Mouse (Mus musculus): ENCODE results near the gene Plekho2. TPM values are rescaled to one million over a fixed set of nuclear protein-coding genes. Genes with fewer than 3 reads are reported as not detected.

Plekho2 gene
- polyA plus RNA-seq, 1 experiment from 2014 or later, result 13.4 TPM

- 85% methylated on average over 4 of the region's 4 CpGs for WGBS
- H3K36me3 ChIP-seq (ENCODE audit: insufficient read depth, low read length), result peaks cover 12% of the 10 kb centered on the region; the same call in 1 of the 2 replicates
- no peak for TF ChIP-seq CTCF (IDR thresholded peaks at IDR 0.05; ENCODE audit: low read depth)
- no peak overlapping the region for H3K4me3 ChIP-seq (replicated peaks; ENCODE audit: low read depth, low read length)
- H3K4me1 ChIP-seq (replicated peaks; ENCODE audit: insufficient read depth, low read length), result peaks cover 3% of the 10 kb centered on the region; the same call in 1 of the 2 replicates
- DNase-seq (ENCODE audit: low spot score), result no peak
- ATAC-seq (replicated peaks; ENCODE audit: low FRiP score, low read depth), result no peak
- no peak overlapping the region for H3K9ac ChIP-seq (ENCODE audit: low read depth, low read length)
- H3K27me3 ChIP-seq (ENCODE audit: insufficient read depth, low read length), result no peaks in the 10 kb centered on the region
- H3K9me3 ChIP-seq (replicated peaks; ENCODE audit: low read length), result no peaks in the 10 kb centered on the region
- no peak overlapping the region for H3K4me2 ChIP-seq (ENCODE audit: low read length)
- no peak overlapping the region for H3K27ac ChIP-seq
These were observed 18.8 kb downstream of the Plekho2 start for GRCm38 (mm10) chr9:65561016-65561415.

DNA sequence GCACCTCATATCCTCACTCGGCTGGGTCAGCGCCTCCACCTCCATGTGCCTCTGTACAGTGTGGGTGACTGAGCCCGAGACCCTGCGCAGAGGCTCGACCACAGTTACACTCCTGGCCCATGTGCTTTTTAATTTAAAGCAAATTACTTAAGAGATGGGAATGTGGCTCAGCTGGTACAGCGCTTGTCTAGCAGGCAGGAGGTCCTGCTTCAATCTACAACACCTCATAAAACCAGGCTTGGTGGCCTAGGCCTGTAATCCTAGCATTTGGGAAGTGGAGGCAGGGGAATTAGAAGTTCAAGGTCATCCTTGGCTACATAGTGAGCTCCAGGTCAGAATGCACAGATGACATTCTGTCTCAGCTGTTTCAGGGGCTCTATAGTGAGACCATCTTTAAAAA, 21.0 kb downstream of the Plekho2 start:
- H3K36me3 ChIP-seq (ENCODE audit: insufficient read depth, low read length), result peaks cover 12% of the 10 kb centered on the region; the same call in 1 of the 2 replicates
- H3K4me2 ChIP-seq (ENCODE audit: low read length), result no peak overlapping the region
- DNase-seq (ENCODE audit: low spot score) (no peak), ATAC-seq (replicated peaks; ENCODE audit: low FRiP score, low read depth) (no peak)
- no peaks in the 10 kb centered on the region for H3K9me3 ChIP-seq (replicated peaks; ENCODE audit: low read length)
- TF ChIP-seq CTCF (IDR thresholded peaks at IDR 0.05; ENCODE audit: low read depth), result no peak
- WGBS, result 85% methylated on average over 6 of the region's 6 CpGs
- H3K4me3 ChIP-seq (replicated peaks; ENCODE audit: low read depth, low read length), result no peak overlapping the region
- no peak overlapping the region for H3K27ac ChIP-seq
- H3K27me3 ChIP-seq (ENCODE audit: insufficient read depth, low read length), result no peaks in the 10 kb centered on the region
- peaks cover 3% of the 10 kb centered on the region; the same call in 1 of the 2 replicates for H3K4me1 ChIP-seq (replicated peaks; ENCODE audit: insufficient read depth, low read length)
- no peak overlapping the region for H3K9ac ChIP-seq (ENCODE audit: low read depth, low read length)

GRCm38 (mm10) chr9:65556979-65557378, 22.9 kb downstream of the Plekho2 start:
- TF ChIP-seq CTCF (IDR thresholded peaks at IDR 0.05; ENCODE audit: low read depth), result no peak
- H3K4me1 ChIP-seq (replicated peaks; ENCODE audit: insufficient read depth, low read length), result peaks cover under 1% of the 10 kb centered on the region; the same call in 1 of the 2 replicates
- H3K9ac ChIP-seq (ENCODE audit: low read depth, low read length), result no peak overlapping the region
- H3K27ac ChIP-seq, result no peak overlapping the region
- no peaks in the 10 kb centered on the region for H3K9me3 ChIP-seq (replicated peaks; ENCODE audit: low read length)
- ATAC-seq (replicated peaks; ENCODE audit: low FRiP score, low read depth) (no peak), DNase-seq (ENCODE audit: low spot score) (no peak)
- H3K36me3 ChIP-seq (ENCODE audit: insufficient read depth, low read length), result peaks cover 12% of the 10 kb centered on the region; the same call in 1 of the 2 replicates
- WGBS, result 98% methylated on average over 5 of the region's 5 CpGs
- H3K27me3 ChIP-seq (ENCODE audit: insufficient read depth, low read length), result no peaks in the 10 kb centered on the region
- H3K4me3 ChIP-seq (replicated peaks; ENCODE audit: low read depth, low read length), result no peak overlapping the region
- H3K4me2 ChIP-seq (ENCODE audit: low read length), result no peak overlapping the region

- WGBS, result 96% methylated on average over 8 of the region's 8 CpGs
- no peak overlapping the region for H3K4me2 ChIP-seq (ENCODE audit: low read length)
- no peak for ATAC-seq (replicated peaks; ENCODE audit: low FRiP score, low read depth)
- peaks cover 12% of the 10 kb centered on the region; the same call in 1 of the 2 replicates for H3K36me3 ChIP-seq (ENCODE audit: insufficient read depth, low read length)
- no peak overlapping the region for H3K27ac ChIP-seq
- DNase-seq (ENCODE audit: low spot score), result no peak
- H3K27me3 ChIP-seq (ENCODE audit: insufficient read depth, low read length), result no peaks in the 10 kb centered on the region
- H3K9me3 ChIP-seq (replicated peaks; ENCODE audit: low read length), result no peaks in the 10 kb centered on the region
- no peak for TF ChIP-seq CTCF (IDR thresholded peaks at IDR 0.05; ENCODE audit: low read depth)
- H3K4me3 ChIP-seq (replicated peaks; ENCODE audit: low read depth, low read length), result no peak overlapping the region
- peaks cover 1% of the 10 kb centered on the region for H3K4me1 ChIP-seq (replicated peaks; ENCODE audit: insufficient read depth, low read length)
- no peak overlapping the region for H3K9ac ChIP-seq (ENCODE audit: low read depth, low read length)
These were observed 23.5 kb downstream of the Plekho2 start for GRCm38 (mm10) chr9:65556349-65556748.

DNA sequence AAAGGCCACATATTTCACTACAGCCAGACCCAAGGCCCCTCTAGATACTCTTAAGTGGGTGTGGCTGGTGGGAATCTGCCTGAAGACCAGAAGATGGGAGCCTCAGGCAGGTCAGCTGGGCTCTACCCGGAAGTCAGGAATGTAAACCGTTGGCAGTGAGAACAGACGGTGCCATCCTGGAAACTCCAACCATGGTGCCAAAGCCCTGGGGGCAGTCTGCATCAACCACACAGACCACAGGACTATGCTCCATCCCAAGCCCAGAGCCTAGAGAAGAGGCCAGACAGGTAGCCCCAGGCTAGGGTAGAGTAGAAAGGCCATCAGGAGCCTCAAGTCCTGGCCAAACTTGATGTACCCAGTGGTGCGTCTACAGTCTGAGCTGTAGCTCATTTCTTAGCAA, 24.2 kb downstream of the Plekho2 start:
- peaks cover 12% of the 10 kb centered on the region; the same call in 1 of the 2 replicates for H3K36me3 ChIP-seq (ENCODE audit: insufficient read depth, low read length)
- H3K9ac ChIP-seq (ENCODE audit: low read depth, low read length), result no peak overlapping the region
- no peak overlapping the region for H3K4me2 ChIP-seq (ENCODE audit: low read length)
- no peaks in the 10 kb centered on the region for H3K27me3 ChIP-seq (ENCODE audit: insufficient read depth, low read length)
- peaks cover 9% of the 10 kb centered on the region for H3K4me1 ChIP-seq (replicated peaks; ENCODE audit: insufficient read depth, low read length)
- WGBS, result 83% methylated on average over 4 of the region's 4 CpGs
- H3K27ac ChIP-seq, result peak overlapping the region; percentile 47; the same call in 1 of the 2 replicates
- no peak for ATAC-seq (replicated peaks; ENCODE audit: low FRiP score, low read depth)
- no peak for DNase-seq (ENCODE audit: low spot score)
- H3K9me3 ChIP-seq (replicated peaks; ENCODE audit: low read length), result no peaks in the 10 kb centered on the region
- H3K4me3 ChIP-seq (replicated peaks; ENCODE audit: low read depth, low read length), result no peak overlapping the region
- TF ChIP-seq CTCF (IDR thresholded peaks at IDR 0.05; ENCODE audit: low read depth), result no peak

DNA sequence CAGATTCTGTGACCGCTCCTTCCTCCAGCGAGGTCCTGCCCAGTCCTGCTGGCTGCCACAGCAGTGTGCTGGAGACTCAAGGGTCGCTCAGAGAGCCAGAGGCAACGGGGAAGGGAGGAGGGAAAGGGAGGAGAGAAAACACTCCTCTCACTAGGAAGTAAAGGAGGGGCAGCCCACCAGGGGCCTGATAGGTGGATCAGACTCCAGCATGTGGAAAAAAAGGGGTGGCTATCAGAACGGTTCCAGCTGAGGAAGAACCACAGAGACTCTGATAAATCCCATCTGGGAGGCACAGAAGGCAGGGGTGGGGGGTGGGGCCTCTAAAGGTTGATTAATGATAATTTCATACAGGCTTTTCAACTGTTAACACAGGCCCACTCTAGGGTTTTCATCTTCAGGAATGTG, 24.8 kb downstream of the Plekho2 start:
- DNase-seq (ENCODE audit: low spot score) (peak; percentile 91), ATAC-seq (replicated peaks; ENCODE audit: low FRiP score, low read depth) (peak; percentile 60)
- TF ChIP-seq CTCF (IDR thresholded peaks at IDR 0.05; ENCODE audit: low read depth), result no peak
- no peaks in the 10 kb centered on the region for H3K9me3 ChIP-seq (replicated peaks; ENCODE audit: low read length)
- H3K9ac ChIP-seq (ENCODE audit: low read depth, low read length), result no peak overlapping the region
- no peak overlapping the region for H3K4me2 ChIP-seq (ENCODE audit: low read length)
- H3K36me3 ChIP-seq (ENCODE audit: insufficient read depth, low read length), result peaks cover 12% of the 10 kb centered on the region; the same call in 1 of the 2 replicates
- H3K27ac ChIP-seq, result peak overlapping the region; percentile 50; the same call in 1 of the 2 replicates
- H3K27me3 ChIP-seq (ENCODE audit: insufficient read depth, low read length), result no peaks in the 10 kb centered on the region
- WGBS, result 9% methylated on average over 5 of the region's 5 CpGs
- H3K4me3 ChIP-seq (replicated peaks; ENCODE audit: low read depth, low read length), result no peak overlapping the region
- peaks cover 10% of the 10 kb centered on the region for H3K4me1 ChIP-seq (replicated peaks; ENCODE audit: insufficient read depth, low read length)

- no peaks in the 10 kb centered on the region for H3K9me3 ChIP-seq (replicated peaks; ENCODE audit: low read length)
- H3K4me3 ChIP-seq (replicated peaks; ENCODE audit: low read depth, low read length), result no peak overlapping the region
- peaks cover 1% of the 10 kb centered on the region; the same call in 1 of the 2 replicates for H3K36me3 ChIP-seq (ENCODE audit: insufficient read depth, low read length)
- H3K9ac ChIP-seq (ENCODE audit: low read depth, low read length), result no peak overlapping the region
- H3K4me2 ChIP-seq (ENCODE audit: low read length), result no peak overlapping the region
- no peak for TF ChIP-seq CTCF (IDR thresholded peaks at IDR 0.05; ENCODE audit: low read depth)
- DNase-seq (ENCODE audit: low spot score) (no peak), ATAC-seq (replicated peaks; ENCODE audit: low FRiP score, low read depth) (no peak)
- no peak overlapping the region for H3K27ac ChIP-seq
- no peaks in the 10 kb centered on the region for H3K27me3 ChIP-seq (ENCODE audit: insufficient read depth, low read length)
- WGBS, result 93% methylated on average over 2 of the region's 2 CpGs
- H3K4me1 ChIP-seq (replicated peaks; ENCODE audit: insufficient read depth, low read length), result peaks cover 15% of the 10 kb centered on the region
These were observed 27.1 kb downstream of the Plekho2 start for GRCm38 (mm10) chr9:65552711-65553110.

Data from kidney, postnatal 0 days (tissue).